Mouse (Mus musculus): Measurements from ENCODE around the gene Hdc.
A peak's percentile ranks its signal among the peaks of the same experiment; 100 is the strongest.

Gene Hdc

GRCm38 (mm10) chr2:126600533-126600932, 18.6 kb downstream of the Hdc start:
- peak; percentile 12 for DNase-seq

GRCm38 (mm10) chr2:126599005-126599404, 20.1 kb downstream of the Hdc start:
- peak; percentile 12 for DNase-seq

GRCm38 (mm10) chr2:126598359-126598758, 20.7 kb downstream of the Hdc start:
- no peak for DNase-seq

- no peak for DNase-seq
Observed at GRCm38 (mm10) chr2:126597279-126598241, 21.5 kb downstream of the Hdc start.

- no peak for DNase-seq
Observed at GRCm38 (mm10) chr2:126596347-126597072, 22.6 kb downstream of the Hdc start.

GRCm38 (mm10) chr2:126593831-126594610, 25.1 kb downstream of the Hdc start:
- DNase-seq: peak; percentile 77

GRCm38 (mm10) chr2:126591304-126591703, 27.8 kb downstream of the Hdc start:
- no peak for DNase-seq

GRCm38 (mm10) chr2:126587468-126587867, 31.6 kb downstream of the Hdc start:
- no peak for DNase-seq

- DNase-seq: no peak
Observed at GRCm38 (mm10) chr2:126584621-126585369, 34.3 kb downstream of the Hdc start.

- no peak for DNase-seq
Observed at GRCm38 (mm10) chr2:126583960-126584359, 35.1 kb downstream of the Hdc start.

GRCm38 (mm10) chr2:126579282-126579681, 39.8 kb downstream of the Hdc start:
- DNase-seq: no peak

GRCm38 (mm10) chr2:126577362-126577761, 41.7 kb downstream of the Hdc start:
- no peak for DNase-seq

- peak; percentile 12 for DNase-seq
Observed at GRCm38 (mm10) chr2:126575391-126576176, 43.5 kb downstream of the Hdc start.

- DNase-seq: no peak
Observed at GRCm38 (mm10) chr2:126572747-126573146, 46.4 kb downstream of the Hdc start.

- DNase-seq: no peak
Observed at GRCm38 (mm10) chr2:126572163-126572562, 46.9 kb downstream of the Hdc start.

- DNase-seq: no peak
Observed at GRCm38 (mm10) chr2:126563411-126564105, 55.5 kb downstream of the Hdc start.

GRCm38 (mm10) chr2:126560094-126560493, 59.0 kb downstream of the Hdc start:
- DNase-seq: no peak

GRCm38 (mm10) chr2:126555533-126555932, 63.6 kb downstream of the Hdc start:
- no peak for DNase-seq

GRCm38 (mm10) chr2:126553291-126553639, 65.8 kb downstream of the Hdc start:
- DNase-seq: no peak

- peak; percentile 46 for DNase-seq
Observed at GRCm38 (mm10) chr2:126552357-126553290, 66.5 kb downstream of the Hdc start, which contains the start of gene Slc27a2. TSS of gene Slc27a2 (plus strand) at chr2:126552407.
